Mouse (Mus musculus) lung, adult 2 months (tissue): ENCODE measurements around the gene Tmem151b. TPM values are rescaled to one million over a fixed set of nuclear protein-coding genes. Genes with fewer than 3 reads are reported as not detected.

Experiments used
- DNase-seq: peaks from one replicate; pipeline ENCODE4 v3.0.0; 2022
- H3K4me1 ChIP-seq: fragments of 200-500 bp; 2 replicates; pipeline ENCODE4 v1.6.1; 2011; ENCODE audit warnings: low read length; ENCODE audit not compliant: control insufficient read depth, insufficient read depth
- H3K4me3 ChIP-seq: fragments of 200-500 bp; replicated peaks from 2 replicates; pipeline ENCODE3; 2011; ENCODE audit warnings: low read depth, mild to moderate bottlenecking, control low read depth, low read length; ENCODE audit errors: extremely low read depth
- CTCF ChIP-seq: fragments of 200-500 bp; IDR thresholded peaks from 2 replicates; pipeline ENCODE4 v1.5.1; 2011; ENCODE audit warnings: mild to moderate bottlenecking, low read length, control low read depth; ENCODE audit not compliant: insufficient read depth
- POLR2A ChIP-seq: fragments of 200-500 bp; IDR thresholded peaks from 2 replicates; pipeline ENCODE4 v1.6.1; 2011; ENCODE audit warnings: low read depth, mild to moderate bottlenecking, control low read depth, low read length, borderline replicate concordance; ENCODE audit errors: extremely low read depth
- WGBS: fragments of 180-500 bp; shearing (Covaris S2); methylation state at CpG from one replicate; pipeline ENCODE4 v1.1.7; 2018; 5-methylcytosine and 5-hydroxymethylcytosine counted together
- polyA plus RNA-seq: library from polyadenylated mRNA; depleted of rRNA; stranded (reverse); fragments of >200 nt; gene quantifications from 2 replicates; pipeline ENCODE4 v1.2.3, GENCODE M21; 2012

Tmem151b gene
- polyA plus RNA-seq, 1 experiment, result 0.11 TPM

- WGBS, result 68% methylated on average over 1 of the region's 1 CpGs
- DNase-seq, result no peak
- H3K4me3 ChIP-seq, result no peak overlapping the region
- peaks cover 6% of the 10 kb centered on the region for H3K4me1 ChIP-seq
- TF ChIP-seq POLR2A (no peak), CTCF (no peak)
These were observed 16.5 kb upstream of the Tmem151b start for GRCm38 (mm10) chr17:45566031-45566359.

- Histone ChIP-seq H3K4me1 (peaks cover 6% of the 10 kb centered on the region), H3K4me3 (no peak overlapping the region)
- TF ChIP-seq POLR2A (no peak), CTCF (no peak)
- no peak for DNase-seq
- WGBS, result 90% methylated on average over 11 of the region's 11 CpGs
These were observed 15.6 kb upstream of the Tmem151b start for GRCm38 (mm10) chr17:45565103-45565502.

- DNase-seq, result no peak
- TF ChIP-seq CTCF (no peak), POLR2A (no peak)
- H3K4me3 ChIP-seq, result peak overlapping the region; percentile 95
- 16% methylated on average over 18 of the region's 18 CpGs for WGBS
- peaks cover 6% of the 10 kb centered on the region for H3K4me1 ChIP-seq
These were observed 15.1 kb upstream of the Tmem151b start for GRCm38 (mm10) chr17:45564531-45565084.

GRCm38 (mm10) chr17:45563655-45564530, 14.4 kb upstream of the Tmem151b start, which contains the start of gene Slc35b2:
TSS of gene Slc35b2 (plus strand) at chr17:45563874.
- peak within 1 kb of the TSS; percentile 95 for H3K4me3 ChIP-seq
- TF ChIP-seq CTCF, result peak; percentile 51; the same call in 1 of the 2 replicates
- peak; percentile 64; the same call in 1 of the 2 replicates for TF ChIP-seq POLR2A
- under 1% methylated on average over 58 of the region's 61 CpGs for WGBS
- peaks cover 6% of the 10 kb centered on the region for H3K4me1 ChIP-seq
- DNase-seq, result peak; percentile 89

GRCm38 (mm10) chr17:45563216-45563615, 13.7 kb upstream of the Tmem151b start:
- 61% methylated on average over 12 of the region's 12 CpGs for WGBS
- Histone ChIP-seq H3K4me3 (no peak overlapping the region), H3K4me1 (peaks cover 6% of the 10 kb centered on the region)
- DNase-seq, result no peak
- TF ChIP-seq CTCF (no peak), POLR2A (no peak)

GRCm38 (mm10) chr17:45559732-45560525, 10.5 kb upstream of the Tmem151b start:
- DNase-seq, result no peak
- no peak overlapping the region for H3K4me3 ChIP-seq
- no peak for TF ChIP-seq CTCF
- no peak for TF ChIP-seq POLR2A
- H3K4me1 ChIP-seq, result peaks cover 9% of the 10 kb centered on the region
- 87% methylated on average over 15 of the region's 15 CpGs for WGBS

- 56% methylated on average over 16 of the region's 16 CpGs for WGBS
- peaks cover 2% of the 10 kb centered on the region; the same call in 1 of the 2 replicates for H3K4me1 ChIP-seq
- H3K4me3 ChIP-seq, result no peak overlapping the region
- no peak for DNase-seq
- TF ChIP-seq CTCF, result no peak
- no peak for TF ChIP-seq POLR2A
These were observed 8.8 kb upstream of the Tmem151b start for GRCm38 (mm10) chr17:45557998-45558862.

- no peak for TF ChIP-seq CTCF
- no peak for TF ChIP-seq POLR2A
- Histone ChIP-seq H3K4me1 (peaks cover 2% of the 10 kb centered on the region; the same call in 1 of the 2 replicates), H3K4me3 (peak overlapping the region; percentile 34)
- DNase-seq, result no peak
- 70% methylated on average over 7 of the region's 7 CpGs for WGBS
These were observed 7.9 kb upstream of the Tmem151b start for GRCm38 (mm10) chr17:45557246-45557824.
